Mouse (Mus musculus): ENCODE measurements around the gene Gm49450. TPM values are rescaled to one million over a fixed set of nuclear protein-coding genes. Genes with fewer than 3 reads are reported as not detected.

The Gm49450 gene
- 0.19 TPM in 1 of 2 replicates, not detected in the other for polyA plus RNA-seq (2012; rRNA removed)

GRCm38 (mm10) chr15:98953401-98954356 is at the start of gene Gm49450, which contains the start of gene Tuba1a:
Gm49450 (minus strand) TSS chr15:98953551.
Tuba1a (minus strand) TSS chr15:98953703.

GRCm38 (mm10) chr15:98934217-98934839 is 19.0 kb downstream of the Gm49450 start, which contains the start of gene Tuba1b:
Tuba1b (minus strand) TSS chr15:98934565.

GRCm38 (mm10) chr15:98917538-98918498 is 35.5 kb downstream of the Gm49450 start, which contains the start of gene Lmbr1l:
Lmbr1l (minus strand) TSS chr15:98918231.

GRCm38 (mm10) chr15:98897928-98898800 is 55.2 kb downstream of the Gm49450 start, which contains the start of gene Dhh:
Dhh (minus strand) TSS chr15:98898540.

GRCm38 (mm10) chr15:98893940-98894745 is 59.2 kb downstream of the Gm49450 start, which contains the start of gene Rhebl1:
Rhebl1 (minus strand) TSS chr15:98894540.

Other genes with a start within 250 kb of the Gm49450 start
- gene Ccdc65, start 245.3 kb downstream of the Gm49450 start, polyA plus RNA-seq (2012; rRNA removed) = 0.03 and 0.04 TPM in 2 replicates
- gene Fkbp11, start 225.4 kb downstream of the Gm49450 start, polyA plus RNA-seq (2012; rRNA removed) = 136 and 198 TPM in 2 replicates
- 17.4 and 22.0 TPM in 2 replicates for gene Arf3, start 190.3 kb downstream of the Gm49450 start, polyA plus RNA-seq (2012; rRNA removed)
- 0.03 and 0.07 TPM in 2 replicates for gene Wnt10b, start 175.4 kb downstream of the Gm49450 start, polyA plus RNA-seq (2012; rRNA removed)
- gene Wnt1, start 163.7 kb downstream of the Gm49450 start, polyA plus RNA-seq (2012; rRNA removed) = not detected in 2 replicates
- 0.01 and 0.02 TPM in 2 replicates for gene Ddn, start 144.1 kb downstream of the Gm49450 start, polyA plus RNA-seq (2012; rRNA removed)
- gene Prkag1, start 122.0 kb downstream of the Gm49450 start, polyA plus RNA-seq (2012; rRNA removed) = 47.3 and 53.3 TPM in 2 replicates
- 3.5 and 6.2 TPM in 2 replicates for gene Kmt2d, start 82.3 kb downstream of the Gm49450 start, polyA plus RNA-seq (2012; rRNA removed)
- 1.5 and 1.6 TPM in 2 replicates for gene Rhebl1, start 59.0 kb downstream of the Gm49450 start, polyA plus RNA-seq (2012; rRNA removed)
- 0.14 and 0.16 TPM in 2 replicates for gene Dhh, start 55.0 kb downstream of the Gm49450 start, polyA plus RNA-seq (2012; rRNA removed)
- gene Lmbr1l, start 35.3 kb downstream of the Gm49450 start, polyA plus RNA-seq (2012; rRNA removed) = 15.8 and 17.4 TPM in 2 replicates
- gene Tuba1b, start 19.0 kb downstream of the Gm49450 start, polyA plus RNA-seq (2012; rRNA removed) = 760 and 830 TPM in 2 replicates
- gene Tuba1a, start 152 bp upstream of the Gm49450 start, polyA plus RNA-seq (2012; rRNA removed) = 31.0 and 37.6 TPM in 2 replicates
- 221 and 258 TPM in 2 replicates for gene Tuba1c, start 76.3 kb upstream of the Gm49450 start, polyA plus RNA-seq (2012; rRNA removed)
- 0.17 and 0.37 TPM in 2 replicates for gene Prph, start 101.6 kb upstream of the Gm49450 start, polyA plus RNA-seq (2012; rRNA removed)
- 6.3 and 9.4 TPM in 2 replicates for gene Troap, start 121.0 kb upstream of the Gm49450 start, polyA plus RNA-seq (2012; rRNA removed)
- gene C1ql4, start 134.3 kb upstream of the Gm49450 start, polyA plus RNA-seq (2012; rRNA removed) = 0.02 and 0.07 TPM in 2 replicates
- 32.2 and 35.9 TPM in 2 replicates for gene Dnajc22, start 139.6 kb upstream of the Gm49450 start, polyA plus RNA-seq (2012; rRNA removed)
- gene Spats2, start 172.4 kb upstream of the Gm49450 start, polyA plus RNA-seq (2012; rRNA removed) = 5.8 and 6.0 TPM in 2 replicates